Mouse (Mus musculus) embryonic facial prominence, embryonic 10.5 days (tissue): ENCODE measurements around the gene Urad. TPM values are rescaled to one million over a fixed set of nuclear protein-coding genes. Genes with fewer than 3 reads are reported as not detected.
A peak's percentile ranks its signal among the peaks of the same experiment; 100 is the strongest.

ENCODE experiments used
- DNase-seq: peaks from one replicate; pipeline ENCODE4 v3.0.0-alpha.2; 2017; ENCODE audit warnings: low spot score
- H3K27ac ChIP-seq: fragments of 300-500 bp; sonication (generic); replicated peaks from 2 replicates; pipeline ENCODE4 v1.5.1; 2016; ENCODE audit warnings: mild to moderate bottlenecking
- H3K27me3 ChIP-seq: fragments of 300-500 bp; sonication (generic); replicated peaks from 2 replicates; pipeline ENCODE4 v1.6.1; 2016; ENCODE audit warnings: low read depth, mild to moderate bottlenecking; ENCODE audit not compliant: poor library complexity, severe bottlenecking
- H3K36me3 ChIP-seq: fragments of 300-500 bp; sonication (generic); replicated peaks from 2 replicates; pipeline ENCODE4 v1.6.1; 2016; ENCODE audit warnings: mild to moderate bottlenecking, moderate library complexity
- H3K4me1 ChIP-seq: fragments of 300-500 bp; sonication (generic); 2 replicates; pipeline ENCODE4 v1.6.1; 2016
- H3K4me3 ChIP-seq: fragments of 300-500 bp; sonication (generic); 2 replicates; pipeline ENCODE4 v1.5.1; 2016; ENCODE audit warnings: mild to moderate bottlenecking, moderate library complexity
- H3K9me3 ChIP-seq: fragments of 300-500 bp; sonication (generic); 2 replicates; pipeline ENCODE4 v1.6.1; 2016; ENCODE audit warnings: mild to moderate bottlenecking
- WGBS: fragments of 180-500 bp; shearing (Covaris S2); methylation state at CpG from one replicate; pipeline ENCODE4 v1.1.7; 2016; 5-methylcytosine and 5-hydroxymethylcytosine counted together
- polyA plus RNA-seq: library from polyadenylated mRNA; unstranded; fragments of >200 nt; fragmentation: Nextera tagmentation; extraction: Ambion mirVana; gene quantifications from 2 replicates; pipeline ENCODE4 v1.2.1, GENCODE M21; 2016

Urad gene
- polyA plus RNA-seq, 1 experiment from 2014 or later: not detected

DNA sequence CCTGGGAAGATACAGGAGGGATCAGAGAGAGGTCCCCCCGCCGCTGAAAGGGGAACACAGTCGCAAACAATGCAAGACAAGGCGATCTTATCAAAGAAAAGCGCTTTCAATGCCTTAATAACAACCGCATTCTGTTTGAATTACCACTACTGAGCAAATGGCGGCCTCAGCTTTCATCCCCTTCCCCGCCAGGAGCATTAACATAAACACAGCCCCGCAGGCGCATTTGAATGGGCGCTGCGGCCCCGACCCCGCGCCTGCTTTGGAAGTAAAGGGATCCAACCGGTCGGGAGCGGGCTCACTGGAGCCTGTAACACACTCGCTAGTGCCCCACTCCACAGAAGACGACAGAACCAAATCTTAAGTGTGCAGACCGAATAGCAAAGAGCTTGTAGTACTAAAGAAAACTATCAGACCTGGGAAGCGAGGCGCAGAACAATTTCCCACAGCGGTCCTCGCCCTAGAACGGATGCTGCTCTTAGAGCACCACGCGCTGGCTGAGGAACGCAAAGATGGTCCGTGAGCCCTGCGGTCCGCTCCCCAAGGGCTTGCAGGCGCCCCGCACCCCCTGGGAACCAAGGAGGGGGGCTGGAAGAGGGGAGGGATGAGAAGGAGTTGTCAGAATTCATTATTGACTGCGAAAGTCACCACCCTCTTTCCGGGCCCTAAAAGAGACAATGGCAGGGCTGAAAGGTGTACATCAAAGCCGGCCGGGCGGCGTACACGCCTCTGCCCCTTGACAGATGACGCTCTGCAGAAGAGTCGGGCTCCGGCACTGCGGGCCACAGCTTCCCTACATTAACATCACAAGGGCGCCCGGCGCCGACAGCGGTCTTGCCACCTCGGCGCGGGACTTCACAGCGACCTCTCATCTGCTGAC, 17.7 kb downstream of the Urad start:
- Histone ChIP-seq H3K36me3 (no peaks in the 10 kb centered on the region), H3K9me3 (no peaks in the 10 kb centered on the region), H3K27me3 (peaks cover 100% of the 10 kb centered on the region), H3K4me3 (peak overlapping the region; percentile 13; the same call in 1 of the 2 replicates), H3K4me1 (peaks cover 33% of the 10 kb centered on the region), H3K27ac (no peak overlapping the region)
- DNase-seq: peak; percentile 63
- WGBS: under 1% methylated on average over 54 of the region's 54 CpGs

DNA sequence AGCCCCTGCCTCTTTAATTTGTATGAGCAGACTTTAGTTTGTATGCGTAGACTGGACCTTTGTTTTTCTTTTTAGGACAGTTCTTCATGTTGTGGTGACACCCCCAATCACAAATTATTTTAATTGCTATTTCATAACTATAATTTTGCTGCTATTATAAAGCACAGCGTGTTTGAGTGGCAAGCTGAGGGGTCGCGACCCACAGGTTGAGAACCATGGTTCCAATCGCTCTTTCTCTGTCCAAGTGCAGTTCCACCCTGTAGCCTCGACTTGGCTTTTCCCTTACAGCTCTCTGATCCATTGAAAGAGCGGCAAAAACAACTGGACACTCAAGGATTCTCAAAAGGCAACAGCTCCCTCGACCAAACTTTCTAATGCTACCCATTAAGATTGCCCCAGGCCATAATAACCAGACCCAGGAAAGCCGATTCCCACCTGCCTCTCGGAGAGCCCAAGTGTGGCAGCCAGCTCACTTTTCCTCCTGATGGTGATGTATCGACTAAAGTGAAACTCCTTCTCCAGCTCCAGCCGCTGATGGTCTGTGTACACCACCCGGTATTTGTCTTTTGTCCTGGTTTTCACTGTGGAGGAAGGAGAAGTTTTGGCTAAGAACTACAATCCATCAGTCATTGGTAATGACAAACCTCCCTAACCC, 19.4 kb downstream of the Urad start:
- peak; percentile 33 for DNase-seq
- Histone ChIP-seq H3K27me3 (peaks cover 100% of the 10 kb centered on the region), H3K4me3 (no peak overlapping the region), H3K27ac (no peak overlapping the region), H3K36me3 (no peaks in the 10 kb centered on the region), H3K9me3 (no peaks in the 10 kb centered on the region), H3K4me1 (peaks cover 36% of the 10 kb centered on the region)
- WGBS: 4% methylated on average over 13 of the region's 13 CpGs

DNA sequence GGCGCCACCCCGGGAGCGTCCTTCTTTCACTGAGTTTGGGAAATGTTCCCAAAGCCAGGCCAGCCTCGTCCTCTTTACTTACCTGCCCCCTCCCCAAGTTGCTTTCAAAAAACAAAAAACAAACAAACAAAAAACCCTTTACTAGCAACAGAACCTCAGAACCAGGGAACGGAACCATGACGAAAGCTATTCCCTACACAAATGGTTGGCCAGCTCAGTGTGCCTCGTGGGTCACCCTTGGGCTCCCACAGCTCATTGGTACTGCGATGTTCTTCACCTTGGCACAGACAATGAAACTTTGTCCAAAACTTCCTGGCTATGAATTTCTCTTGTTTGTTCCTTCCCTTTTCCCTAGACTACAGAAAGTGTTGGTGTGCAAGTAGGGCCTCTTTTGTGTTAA, 20.1 kb downstream of the Urad start:
- no peak overlapping the region for H3K4me3 ChIP-seq
- no peak for DNase-seq
- H3K4me1 ChIP-seq: peaks cover 36% of the 10 kb centered on the region
- peaks cover 100% of the 10 kb centered on the region for H3K27me3 ChIP-seq
- no peaks in the 10 kb centered on the region for H3K36me3 ChIP-seq
- no peak overlapping the region for H3K27ac ChIP-seq
- H3K9me3 ChIP-seq: no peaks in the 10 kb centered on the region
- WGBS: 2% methylated on average over 8 of the region's 8 CpGs

DNA sequence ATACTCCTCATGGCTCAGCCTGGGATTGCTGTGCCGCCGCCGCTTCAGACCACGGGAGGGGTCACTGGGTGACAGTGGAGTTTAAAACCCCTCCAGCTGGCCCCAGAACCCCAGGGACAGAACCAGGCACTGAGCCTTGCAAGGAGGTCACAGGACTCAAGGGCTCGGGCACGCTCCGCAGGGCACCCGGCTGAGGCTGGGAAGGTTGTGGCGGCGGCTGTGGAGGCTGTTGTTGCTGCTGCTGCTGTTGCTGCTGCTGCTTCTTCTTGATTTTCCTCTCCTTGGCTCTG, 20.5 kb downstream of the Urad start:
- DNase-seq: peak; percentile 61
- H3K4me3 ChIP-seq: no peak overlapping the region
- WGBS: under 1% methylated on average over 10 of the region's 10 CpGs
- no peaks in the 10 kb centered on the region for H3K36me3 ChIP-seq
- H3K4me1 ChIP-seq: peaks cover 32% of the 10 kb centered on the region
- peaks cover 100% of the 10 kb centered on the region for H3K27me3 ChIP-seq
- H3K27ac ChIP-seq: no peak overlapping the region
- no peaks in the 10 kb centered on the region for H3K9me3 ChIP-seq

DNA sequence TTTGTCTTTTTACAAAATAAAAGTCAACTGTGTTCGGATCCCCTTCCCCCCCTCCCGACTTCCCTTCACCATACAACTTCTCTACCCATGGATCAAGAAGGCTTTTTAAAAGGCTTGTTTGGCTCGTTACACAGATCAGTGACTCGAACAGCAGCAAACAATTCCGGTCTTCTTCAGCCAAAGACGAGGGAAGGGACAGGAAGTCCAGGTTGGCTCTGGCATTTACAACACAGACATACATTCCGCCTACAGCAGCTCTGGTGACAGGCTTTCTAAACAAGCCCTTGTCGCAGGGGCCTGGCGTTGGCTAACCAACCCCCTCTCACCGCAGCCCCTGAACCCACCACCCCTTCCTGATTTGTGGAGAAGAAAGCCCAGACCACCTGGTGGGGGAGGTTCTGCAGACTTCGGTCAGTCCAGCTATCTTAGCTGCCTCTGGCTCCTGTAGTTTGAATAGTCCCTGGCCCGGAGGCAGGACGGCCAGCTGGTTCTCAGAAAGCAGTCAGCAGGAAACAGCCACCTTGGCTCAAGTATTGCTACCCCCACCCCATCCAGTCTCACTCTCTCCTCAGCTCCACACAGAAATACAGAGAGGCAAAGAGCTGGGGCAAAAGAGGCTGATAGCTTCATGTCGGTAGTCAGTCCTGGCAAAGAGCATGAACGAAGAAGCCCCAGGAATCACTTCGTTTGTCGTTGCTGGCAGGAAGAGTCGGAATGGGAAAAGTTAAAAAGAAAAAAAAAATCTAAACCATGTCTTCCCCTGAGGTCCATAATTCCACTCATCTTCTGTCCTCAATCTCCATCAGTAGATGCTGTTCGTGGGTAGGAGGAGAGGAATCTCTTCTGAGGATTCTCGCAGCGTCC, 21.1 kb downstream of the Urad start:
- under 1% methylated on average over 21 of the region's 21 CpGs for WGBS
- no peak overlapping the region for H3K27ac ChIP-seq
- peak; percentile 65 for DNase-seq
- no peaks in the 10 kb centered on the region for H3K36me3 ChIP-seq
- no peak overlapping the region for H3K4me3 ChIP-seq
- peaks cover 26% of the 10 kb centered on the region for H3K4me1 ChIP-seq
- peaks cover 100% of the 10 kb centered on the region for H3K27me3 ChIP-seq
- H3K9me3 ChIP-seq: no peaks in the 10 kb centered on the region

DNA sequence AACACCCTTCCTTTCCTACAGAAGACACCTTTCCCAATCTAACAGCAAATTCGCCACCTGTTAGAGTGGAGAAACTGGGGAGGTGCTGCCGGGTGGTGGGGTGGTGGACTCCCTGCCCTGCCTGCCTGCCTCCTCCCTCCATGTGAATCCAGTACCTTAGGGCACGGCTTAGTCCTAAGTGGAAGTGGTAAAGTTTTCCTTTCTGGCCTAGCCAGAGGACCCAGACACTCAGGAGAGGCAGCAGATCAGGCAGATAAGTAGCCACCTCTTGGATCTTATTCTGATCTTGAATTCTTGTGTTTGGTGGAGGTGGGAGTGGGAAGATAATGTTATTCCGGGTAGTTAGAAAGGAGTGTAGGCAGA, 22.3 kb downstream of the Urad start:
- Histone ChIP-seq H3K36me3 (no peaks in the 10 kb centered on the region), H3K27ac (no peak overlapping the region), H3K27me3 (peaks cover 100% of the 10 kb centered on the region), H3K4me1 (peaks cover 22% of the 10 kb centered on the region), H3K4me3 (peak overlapping the region; percentile 43), H3K9me3 (no peaks in the 10 kb centered on the region)
- no peak for DNase-seq
- under 1% methylated on average over 4 of the region's 4 CpGs for WGBS

DNA sequence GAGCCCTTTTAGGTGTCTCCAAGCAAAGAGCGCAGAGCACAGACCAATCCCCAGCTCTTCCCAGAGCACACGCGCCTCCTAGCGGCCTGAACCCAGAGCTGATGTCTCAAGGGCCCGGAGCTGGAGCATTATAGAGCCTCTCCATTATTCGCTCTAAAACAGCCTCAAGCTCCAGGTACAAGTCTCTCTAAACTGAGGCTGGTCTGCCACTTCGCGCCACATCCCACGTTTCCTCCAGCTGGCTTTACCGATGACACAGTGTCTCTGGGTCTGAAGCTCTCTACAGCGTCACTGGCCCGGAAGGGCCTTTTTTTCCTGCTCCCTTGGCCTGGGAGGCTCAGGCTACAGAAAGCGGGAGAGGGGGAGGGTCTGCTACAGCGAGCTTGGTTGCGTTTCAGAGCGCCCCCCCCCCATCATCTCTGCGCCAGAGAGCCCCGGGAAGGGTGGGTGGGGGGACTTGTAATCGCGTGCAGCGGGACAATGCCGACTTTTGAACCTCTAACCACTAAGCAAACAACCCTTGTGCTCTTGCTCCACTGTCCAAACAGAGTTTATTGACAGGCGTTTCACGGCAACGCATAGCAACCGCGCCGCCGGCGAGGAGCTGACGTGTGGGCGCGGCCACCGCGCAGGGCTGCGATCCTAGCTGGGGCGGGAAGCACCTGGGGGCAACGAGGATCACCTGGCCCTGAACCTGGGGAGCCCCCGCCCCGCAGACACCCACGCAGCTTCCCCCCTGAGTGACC, 22.8 kb downstream of the Urad start:
- H3K4me3 ChIP-seq: peak overlapping the region; percentile 43

DNA sequence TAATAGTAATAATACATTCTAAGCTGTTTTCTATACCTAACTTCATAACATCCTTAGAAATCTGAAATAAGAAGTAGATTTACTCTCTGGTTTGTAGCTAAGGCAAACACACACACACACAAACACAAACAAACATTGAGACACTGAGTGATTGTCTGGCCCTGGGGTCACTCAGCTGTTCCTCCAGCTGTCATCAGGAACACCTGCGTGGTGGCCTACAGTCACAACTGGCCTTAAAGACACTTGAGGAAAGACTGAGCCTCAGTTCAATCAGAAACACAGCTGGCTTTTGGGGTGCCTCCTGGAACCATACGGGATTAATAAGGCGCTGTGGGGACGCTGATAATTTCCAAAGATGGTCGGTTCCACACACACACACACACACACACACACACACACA, 25.0 kb downstream of the Urad start:
- Histone ChIP-seq H3K36me3 (no peaks in the 10 kb centered on the region), H3K9me3 (no peaks in the 10 kb centered on the region), H3K4me3 (no peak overlapping the region), H3K4me1 (peaks cover 24% of the 10 kb centered on the region), H3K27ac (no peak overlapping the region), H3K27me3 (peaks cover 100% of the 10 kb centered on the region)
- 65% methylated on average over 5 of the region's 5 CpGs for WGBS
- DNase-seq: peak; percentile 8

More for the DNA sequence above, 22.8 kb downstream of the Urad start:
- DNase-seq: peak; percentile 80
- Histone ChIP-seq H3K27me3 (peaks cover 100% of the 10 kb centered on the region), H3K9me3 (no peaks in the 10 kb centered on the region), H3K4me1 (peaks cover 16% of the 10 kb centered on the region), H3K27ac (no peak overlapping the region), H3K36me3 (no peaks in the 10 kb centered on the region)
- WGBS: under 1% methylated on average over 41 of the region's 41 CpGs

DNA sequence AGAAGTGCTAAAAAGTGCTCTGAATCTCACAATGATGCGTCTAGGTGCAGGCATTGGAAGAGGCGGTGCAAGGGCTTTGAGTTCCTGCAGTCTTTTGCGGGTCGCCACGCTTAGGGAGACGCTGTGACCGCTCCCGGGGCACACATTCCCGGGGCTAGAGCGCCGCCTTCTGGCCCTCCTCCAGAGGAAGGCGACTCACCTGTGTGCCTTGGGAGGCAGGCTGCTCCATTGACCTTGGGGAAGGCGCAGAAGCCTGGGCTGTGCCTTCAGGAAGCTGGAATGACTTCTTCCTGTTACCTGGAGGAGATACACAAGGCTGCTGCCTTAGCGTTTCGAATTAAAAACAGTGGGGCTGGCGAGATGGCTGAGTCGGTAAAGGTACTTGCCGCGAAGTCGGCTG, 28.1 kb downstream of the Urad start:
- WGBS: 12% methylated on average over 20 of the region's 20 CpGs
- no peak overlapping the region for H3K4me3 ChIP-seq
- peaks cover 9% of the 10 kb centered on the region; the same call in 1 of the 2 replicates for H3K4me1 ChIP-seq
- peaks cover 88% of the 10 kb centered on the region for H3K27me3 ChIP-seq
- no peaks in the 10 kb centered on the region for H3K9me3 ChIP-seq
- H3K27ac ChIP-seq: no peak overlapping the region
- H3K36me3 ChIP-seq: no peaks in the 10 kb centered on the region
- DNase-seq: peak; percentile 70

DNA sequence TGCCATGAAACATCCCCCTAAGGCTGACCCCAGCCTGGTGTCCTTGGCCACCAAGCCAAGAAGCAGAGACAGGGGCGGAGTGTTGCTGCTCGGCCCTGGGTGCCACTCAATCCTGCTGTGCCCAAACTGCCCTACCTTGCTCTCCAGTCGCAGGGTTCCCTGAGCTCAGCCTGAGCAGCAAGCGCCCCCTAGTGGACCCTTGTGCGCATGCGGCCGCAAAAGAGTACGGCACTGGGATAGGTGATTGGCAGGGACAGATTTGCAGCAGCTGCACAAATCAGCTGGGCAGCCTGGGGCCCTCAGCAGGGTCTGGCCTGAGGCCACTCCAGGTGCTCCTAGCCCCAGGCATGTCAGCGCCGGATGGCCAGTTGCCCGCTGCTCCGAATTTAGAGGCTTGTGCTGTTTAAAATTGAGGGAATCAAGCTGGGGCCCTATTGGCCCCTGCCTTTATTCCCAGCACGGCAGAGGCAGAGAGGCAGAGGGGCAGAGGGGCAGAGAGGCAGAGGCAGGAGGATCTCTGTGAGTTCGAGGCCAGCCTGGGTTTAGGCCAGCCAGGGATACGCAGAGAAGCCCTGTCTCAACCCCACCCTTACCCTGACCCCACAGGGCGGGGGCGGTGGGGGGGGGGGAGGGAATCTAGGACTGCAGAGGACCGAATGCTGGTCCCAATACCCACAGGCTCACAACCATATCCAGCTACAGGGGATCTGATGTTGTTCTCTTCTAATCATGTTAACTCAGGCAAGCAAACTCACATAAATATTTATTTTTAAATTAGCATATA, 28.9 kb downstream of the Urad start:
- Histone ChIP-seq H3K4me1 (peaks cover 9% of the 10 kb centered on the region; the same call in 1 of the 2 replicates), H3K4me3 (no peak overlapping the region), H3K27me3 (peaks cover 86% of the 10 kb centered on the region), H3K27ac (no peak overlapping the region), H3K36me3 (no peaks in the 10 kb centered on the region), H3K9me3 (no peaks in the 10 kb centered on the region)
- DNase-seq: peak; percentile 90
- WGBS: 20% methylated on average over 18 of the region's 18 CpGs

DNA sequence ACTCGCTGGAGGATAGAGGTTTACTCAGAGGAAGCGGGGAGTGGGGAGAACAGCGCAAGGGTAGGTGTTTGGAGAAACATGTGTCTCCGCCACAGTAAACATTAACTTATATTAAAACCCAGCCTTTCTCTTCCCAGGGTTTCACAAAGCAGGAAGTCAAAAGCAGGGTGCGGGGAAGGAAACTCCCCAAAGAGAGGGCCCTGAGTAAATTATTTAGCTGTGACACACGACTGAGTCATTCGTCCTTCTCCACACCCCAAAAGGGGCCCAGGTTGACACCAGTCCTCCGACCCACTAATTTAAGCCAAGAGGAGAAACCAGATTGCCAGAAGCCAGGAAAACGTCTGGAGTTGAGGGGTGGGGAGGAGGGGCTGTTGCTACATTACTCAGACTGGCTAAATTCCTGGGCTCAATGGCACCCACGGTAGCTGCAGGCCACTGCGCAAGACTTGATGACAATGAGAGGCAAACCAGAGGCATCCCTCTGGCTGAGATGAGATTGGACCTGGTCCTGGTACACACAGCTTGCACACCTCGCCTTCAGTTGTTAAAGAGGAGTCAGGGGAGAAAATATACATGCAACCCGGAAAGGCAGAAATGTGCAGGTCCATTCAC, 29.6 kb downstream of the Urad start:
- H3K9me3 ChIP-seq: no peaks in the 10 kb centered on the region
- DNase-seq: peak; percentile 7
- peaks cover 9% of the 10 kb centered on the region; the same call in 1 of the 2 replicates for H3K4me1 ChIP-seq
- H3K27me3 ChIP-seq: peaks cover 82% of the 10 kb centered on the region
- WGBS: 45% methylated on average over 13 of the region's 13 CpGs
- H3K4me3 ChIP-seq: no peak overlapping the region
- H3K36me3 ChIP-seq: no peaks in the 10 kb centered on the region
- no peak overlapping the region for H3K27ac ChIP-seq
